Mouse (Mus musculus): ENCODE results near the gene Klhl32. TPM values are rescaled to one million over a fixed set of nuclear protein-coding genes. Genes with fewer than 3 reads are reported as not detected.

Gene Klhl32
- total and polyA plus RNA-seq, 3 experiments, result 0.03 TPM; not detected in 2

- TF ChIP-seq E2F4 (IDR thresholded peaks at IDR 0.05; ENCODE audit: borderline replicate concordance, low read depth, low read length), result no peak
- TF ChIP-seq USF1 (IDR thresholded peaks at IDR 0.05; ENCODE audit: low read depth, low read length), result no peak
These were observed 252.3 kb downstream of the Klhl32 start (continued) for GRCm38 (mm10) chr4:24598637-24599036.

- Histone ChIP-seq H3K4me3 (ENCODE audit: control insufficient read depth in 1 of 2, insufficient read depth in 1 of 2, low read depth in 2 of 2, low read length in 2 of 2) (no peak overlapping the region), H3K9ac (ENCODE audit: control insufficient read depth, low read depth, low read length, poor library complexity, severe bottlenecking) (no peak overlapping the region), H3K36me3 (ENCODE audit: control insufficient read depth in 1 of 2, insufficient read depth in 2 of 2, low read length in 2 of 2) (peaks cover 29 to 33% of the 10 kb centered on the region in 2 experiments), H3K79me2 (ENCODE audit: control insufficient read depth, insufficient read depth, low read length, poor library complexity) (no peaks in the 10 kb centered on the region), H3K27ac (ENCODE audit: control insufficient read depth, low read depth, low read length) (peak overlapping the region; percentile 33), H3K9me3 (replicated peaks; ENCODE audit: insufficient read depth, low read length) (no peaks in the 10 kb centered on the region), H3K4me1 (ENCODE audit: control insufficient read depth in 1 of 2, insufficient read depth in 2 of 2, low read length in 2 of 2) (peaks cover 19 to 20% of the 10 kb centered on the region in 2 experiments), H3K27me3 (ENCODE audit: control insufficient read depth in 1 of 2, insufficient read depth in 2 of 2, low read length in 2 of 2) (no peaks in the 10 kb centered on the region)
- peak; percentile 68 for DNase-seq (ENCODE audit: low read depth, low spot score)
- peak; percentile 34; the same call in 1 of the 2 replicates for TF ChIP-seq TAL1 (IDR thresholded peaks at IDR 0.05; ENCODE audit: low read length)
- TF ChIP-seq MAX (IDR thresholded peaks at IDR 0.05; ENCODE audit: low read length), result no peak
- TF ChIP-seq MEF2A (IDR thresholded peaks at IDR 0.05; ENCODE audit: extremely low read depth, insufficient replicate concordance, low read depth, low read length, poor library complexity, severe bottlenecking), result no peak
- TF ChIP-seq ZMIZ1 (IDR thresholded peaks at IDR 0.05; ENCODE audit: low read depth, low read length), result no peak
- TF ChIP-seq POLR2AphosphoS5 (IDR thresholded peaks at IDR 0.05; ENCODE audit: borderline replicate concordance, low read depth, low read length), result no peak
- TF ChIP-seq CHD2 (IDR thresholded peaks at IDR 0.05; ENCODE audit: low read length), result no peak
- TF ChIP-seq MAFK (IDR thresholded peaks at IDR 0.05; ENCODE audit: borderline replicate concordance, low read depth, low read length), result no peak
- peak; percentile 55; the same call in 1 of the 2 replicates for TF ChIP-seq MXI1 (IDR thresholded peaks at IDR 0.05; ENCODE audit: low read depth, low read length)
- TF ChIP-seq RAD21 (IDR thresholded peaks at IDR 0.05; ENCODE audit: low read depth, low read length), result peak; percentile 11
- TF ChIP-seq GATA1 (IDR thresholded peaks at IDR 0.05; ENCODE audit: low read depth, low read length), result peak; percentile 91
- TF ChIP-seq HCFC1 (IDR thresholded peaks at IDR 0.05; ENCODE audit: low read depth, low read length), result no peak
- peak; percentile 24; the same call in 1 of the 2 replicates for TF ChIP-seq MYB (IDR thresholded peaks at IDR 0.05; ENCODE audit: low read depth, low read length)
- peak; percentile 73 for TF ChIP-seq ETS1 (IDR thresholded peaks at IDR 0.05; ENCODE audit: low read depth, low read length)
- TF ChIP-seq SMC3 (IDR thresholded peaks at IDR 0.05; ENCODE audit: low read depth, low read length), result no peak; the same call in 1 of the 2 replicates
- no peak for TF ChIP-seq MYC (IDR thresholded peaks at IDR 0.05; ENCODE audit: low read depth, low read length)
- no peak for TF ChIP-seq KAT2A (conservative IDR thresholded peaks at IDR 0.05; ENCODE audit: low read depth, low read length)
- TF ChIP-seq NRF1 (IDR thresholded peaks at IDR 0.05; ENCODE audit: insufficient read depth, low read depth, low read length, poor library complexity, severe bottlenecking), result no peak
- peak; percentile 76 to 80 for TF ChIP-seq EP300 (IDR thresholded peaks at IDR 0.05; ENCODE audit: low read depth in 1 of 2, low read length in 2 of 2)
- TF ChIP-seq TCF12 (IDR thresholded peaks at IDR 0.05; ENCODE audit: low read depth, low read length), result peak; percentile 84
- no peak for TF ChIP-seq CHD1 (IDR thresholded peaks at IDR 0.05; ENCODE audit: low read depth, low read length)
- no peak for TF ChIP-seq ZNF384 (IDR thresholded peaks at IDR 0.05; ENCODE audit: low read depth, low read length)
- TF ChIP-seq RCOR1 (IDR thresholded peaks at IDR 0.05; ENCODE audit: low read depth, low read length), result peak; percentile 87
- TF ChIP-seq GABPA (IDR thresholded peaks at IDR 0.05; ENCODE audit: low read depth, low read length), result no peak
- TF ChIP-seq CTCF (IDR thresholded peaks at IDR 0.05 in 2 of 3, conservative IDR thresholded peaks at IDR 0.05 in 1 of 3; ENCODE audit: control insufficient read depth in 1 of 3, insufficient read depth in 1 of 3, low read depth in 2 of 3, low read length in 3 of 3, poor library complexity in 1 of 3, severe bottlenecking in 1 of 3), result no peak; a peak in 1 of 6 replicates
- TF ChIP-seq SIN3A (IDR thresholded peaks at IDR 0.05; ENCODE audit: low read length), result no peak
These were observed 253.8 kb downstream of the Klhl32 start for GRCm38 (mm10) chr4:24596942-24597611.
